Mouse (Mus musculus): ENCODE data around the gene Usp46.

The Usp46 gene

GRCm38 (mm10) chr5:74067831-74068713 lies at the start of gene Usp46:
Usp46 (minus strand) TSS chr5:74068431.
- DNase-seq (ENCODE audit: low spot score in 2 of 2): peak; percentile 87 to 92

- DNase-seq (ENCODE audit: low spot score in 2 of 2): no peak
Observed at GRCm38 (mm10) chr5:74113961-74114689, 45.9 kb upstream of the Usp46 start.

- no peak for DNase-seq (ENCODE audit: low spot score in 2 of 2)
Observed at GRCm38 (mm10) chr5:74105445-74105844, 37.2 kb upstream of the Usp46 start.

GRCm38 (mm10) chr5:74101761-74102160 lies 33.5 kb upstream of the Usp46 start:
- DNase-seq (ENCODE audit: low spot score in 2 of 2): no peak

GRCm38 (mm10) chr5:74099046-74099445 lies 30.8 kb upstream of the Usp46 start:
- no peak for DNase-seq (ENCODE audit: low spot score in 2 of 2)

- no peak for DNase-seq (ENCODE audit: low spot score in 2 of 2)
Observed at GRCm38 (mm10) chr5:74097854-74098220, 29.6 kb upstream of the Usp46 start.

- no peak for DNase-seq (ENCODE audit: low spot score in 2 of 2)
Observed at GRCm38 (mm10) chr5:74097116-74097853, 29.1 kb upstream of the Usp46 start.

GRCm38 (mm10) chr5:74096060-74096459 lies 27.8 kb upstream of the Usp46 start:
- DNase-seq (ENCODE audit: low spot score in 2 of 2): no peak

- no peak for DNase-seq (ENCODE audit: low spot score in 2 of 2)
Observed at GRCm38 (mm10) chr5:74095611-74096010, 27.4 kb upstream of the Usp46 start.

- no peak for DNase-seq (ENCODE audit: low spot score in 2 of 2)
Observed at GRCm38 (mm10) chr5:74094841-74095437, 26.7 kb upstream of the Usp46 start.

GRCm38 (mm10) chr5:74093556-74094428 lies 25.6 kb upstream of the Usp46 start:
- DNase-seq (ENCODE audit: low spot score in 2 of 2): no peak

- peak; percentile 78 to 92 for DNase-seq (ENCODE audit: low spot score in 2 of 2)
Observed at GRCm38 (mm10) chr5:74092833-74093555, 24.8 kb upstream of the Usp46 start.

- no peak for DNase-seq (ENCODE audit: low spot score in 2 of 2)
Observed at GRCm38 (mm10) chr5:74092481-74092832, 24.2 kb upstream of the Usp46 start.

- no peak for DNase-seq (ENCODE audit: low spot score in 2 of 2)
Observed at GRCm38 (mm10) chr5:74089643-74090042, 21.4 kb upstream of the Usp46 start.

GRCm38 (mm10) chr5:74081756-74082155 lies 13.5 kb upstream of the Usp46 start:
- no peak for DNase-seq (ENCODE audit: low spot score in 2 of 2)

- DNase-seq (ENCODE audit: low spot score in 2 of 2): no peak
Observed at GRCm38 (mm10) chr5:74078861-74079615, 10.8 kb upstream of the Usp46 start.

- no peak for DNase-seq (ENCODE audit: low spot score in 2 of 2)
Observed at GRCm38 (mm10) chr5:74078400-74078799, 10.2 kb upstream of the Usp46 start.

GRCm38 (mm10) chr5:74077959-74078358 lies 9.7 kb upstream of the Usp46 start:
- no peak for DNase-seq (ENCODE audit: low spot score in 2 of 2)

- DNase-seq (ENCODE audit: low spot score in 2 of 2): no peak
Observed at GRCm38 (mm10) chr5:74076759-74077158, 8.5 kb upstream of the Usp46 start.

Data from spleen, postnatal 10 days (tissue).